Mouse (Mus musculus): Measurements from ENCODE around the gene Lypd8. TPM values are rescaled to one million over a fixed set of nuclear protein-coding genes. Genes with fewer than 3 reads are reported as not detected.

Lypd8 gene
- polyA plus RNA-seq, 1 experiment from 2014 or later = not detected

- WGBS = 91% methylated on average over 2 of the region's 2 CpGs
- Histone ChIP-seq H3K27ac (replicated peaks; ENCODE audit: low read depth, low read length) (no peak overlapping the region), H3K36me3 (ENCODE audit: control insufficient read depth, insufficient read depth, low read length) (no peaks in the 10 kb centered on the region), H3K4me3 (replicated peaks; ENCODE audit: low read depth, low read length) (no peak overlapping the region), H3K27me3 (ENCODE audit: control insufficient read depth, insufficient read depth, low read length) (no peaks in the 10 kb centered on the region), H3K9ac (replicated peaks; ENCODE audit: low read length) (no peak overlapping the region), H3K9me3 (ENCODE audit: control insufficient read depth, low read length) (no peaks in the 10 kb centered on the region), H3K4me1 (ENCODE audit: control insufficient read depth, insufficient read depth, low read length) (no peaks in the 10 kb centered on the region), H3K4me2 (ENCODE audit: low read length) (no peak overlapping the region)
- no peak for ATAC-seq (ENCODE audit: low FRiP score, low TSS enrichment)
- no peak for DNase-seq
Observed at GRCm38 (mm10) chr11:58377273-58377672, 1.6 kb upstream of the Lypd8 start.

- Histone ChIP-seq H3K36me3 (ENCODE audit: control insufficient read depth, insufficient read depth, low read length) (no peaks in the 10 kb centered on the region), H3K27me3 (ENCODE audit: control insufficient read depth, insufficient read depth, low read length) (no peaks in the 10 kb centered on the region), H3K4me1 (ENCODE audit: control insufficient read depth, insufficient read depth, low read length) (no peaks in the 10 kb centered on the region), H3K9me3 (ENCODE audit: control insufficient read depth, low read length) (no peaks in the 10 kb centered on the region), H3K4me2 (ENCODE audit: low read length) (no peak overlapping the region), H3K4me3 (replicated peaks; ENCODE audit: low read depth, low read length) (no peak overlapping the region), H3K9ac (replicated peaks; ENCODE audit: low read length) (no peak overlapping the region), H3K27ac (replicated peaks; ENCODE audit: low read depth, low read length) (no peak overlapping the region)
- 76% methylated on average over 1 of the region's 1 CpGs for WGBS
- DNase-seq = no peak
- ATAC-seq (ENCODE audit: low FRiP score, low TSS enrichment) = no peak
Observed at GRCm38 (mm10) chr11:58377686-58378085, 1.2 kb upstream of the Lypd8 start.

- Histone ChIP-seq H3K4me1 (ENCODE audit: control insufficient read depth, insufficient read depth, low read length) (no peaks in the 10 kb centered on the region), H3K36me3 (ENCODE audit: control insufficient read depth, insufficient read depth, low read length) (no peaks in the 10 kb centered on the region), H3K4me2 (ENCODE audit: low read length) (no peak overlapping the region), H3K27ac (replicated peaks; ENCODE audit: low read depth, low read length) (no peak overlapping the region), H3K9ac (replicated peaks; ENCODE audit: low read length) (no peak overlapping the region), H3K27me3 (ENCODE audit: control insufficient read depth, insufficient read depth, low read length) (no peaks in the 10 kb centered on the region), H3K9me3 (ENCODE audit: control insufficient read depth, low read length) (no peaks in the 10 kb centered on the region), H3K4me3 (replicated peaks; ENCODE audit: low read depth, low read length) (no peak overlapping the region)
- no peak for DNase-seq
- ATAC-seq (ENCODE audit: low FRiP score, low TSS enrichment) = no peak
- 100% methylated on average over 1 of the region's 1 CpGs for WGBS
Observed at GRCm38 (mm10) chr11:58379516-58379915, 673 bp downstream of the Lypd8 start.

- no peak overlapping the region for H3K4me3 ChIP-seq (replicated peaks; ENCODE audit: low read depth, low read length)
- H3K36me3 ChIP-seq (ENCODE audit: control insufficient read depth, insufficient read depth, low read length) = no peaks in the 10 kb centered on the region
- no peaks in the 10 kb centered on the region for H3K9me3 ChIP-seq (ENCODE audit: control insufficient read depth, low read length)
- no peak overlapping the region for H3K4me2 ChIP-seq (ENCODE audit: low read length)
- WGBS = 95% methylated on average over 6 of the region's 6 CpGs
- H3K9ac ChIP-seq (replicated peaks; ENCODE audit: low read length) = no peak overlapping the region
- no peaks in the 10 kb centered on the region for H3K27me3 ChIP-seq (ENCODE audit: control insufficient read depth, insufficient read depth, low read length)
- H3K27ac ChIP-seq (replicated peaks; ENCODE audit: low read depth, low read length) = no peak overlapping the region
- ATAC-seq (ENCODE audit: low FRiP score, low TSS enrichment) (no peak), DNase-seq (no peak)
- no peaks in the 10 kb centered on the region for H3K4me1 ChIP-seq (ENCODE audit: control insufficient read depth, insufficient read depth, low read length)
Observed at GRCm38 (mm10) chr11:58382471-58382870, 3.6 kb downstream of the Lypd8 start.

- Histone ChIP-seq H3K4me2 (ENCODE audit: low read length) (peak overlapping the region; percentile 31), H3K4me1 (ENCODE audit: control insufficient read depth, insufficient read depth, low read length) (peaks cover 15% of the 10 kb centered on the region), H3K27me3 (ENCODE audit: control insufficient read depth, insufficient read depth, low read length) (no peaks in the 10 kb centered on the region), H3K4me3 (replicated peaks; ENCODE audit: low read depth, low read length) (no peak overlapping the region), H3K36me3 (ENCODE audit: control insufficient read depth, insufficient read depth, low read length) (no peaks in the 10 kb centered on the region), H3K27ac (replicated peaks; ENCODE audit: low read depth, low read length) (peak overlapping the region; percentile 79), H3K9me3 (ENCODE audit: control insufficient read depth, low read length) (no peaks in the 10 kb centered on the region), H3K9ac (replicated peaks; ENCODE audit: low read length) (peak overlapping the region; percentile 21; the same call in 1 of the 2 replicates)
- ATAC-seq (ENCODE audit: low FRiP score, low TSS enrichment) (peak; percentile 58; the same call in 1 of the 2 replicates), DNase-seq (peak; percentile 78)
- 43% methylated on average over 6 of the region's 6 CpGs for WGBS
Observed at GRCm38 (mm10) chr11:58399985-58400645, 21.3 kb downstream of the Lypd8 start.

GRCm38 (mm10) chr11:58400655-58401054 lies 21.8 kb downstream of the Lypd8 start:
- ATAC-seq (ENCODE audit: low FRiP score, low TSS enrichment) = no peak
- Histone ChIP-seq H3K4me2 (ENCODE audit: low read length) (peak overlapping the region; percentile 31), H3K27ac (replicated peaks; ENCODE audit: low read depth, low read length) (peak overlapping the region; percentile 79), H3K9ac (replicated peaks; ENCODE audit: low read length) (peak overlapping the region; percentile 21; the same call in 1 of the 2 replicates), H3K4me1 (ENCODE audit: control insufficient read depth, insufficient read depth, low read length) (peaks cover 15% of the 10 kb centered on the region), H3K27me3 (ENCODE audit: control insufficient read depth, insufficient read depth, low read length) (no peaks in the 10 kb centered on the region), H3K4me3 (replicated peaks; ENCODE audit: low read depth, low read length) (no peak overlapping the region), H3K36me3 (ENCODE audit: control insufficient read depth, insufficient read depth, low read length) (no peaks in the 10 kb centered on the region), H3K9me3 (ENCODE audit: control insufficient read depth, low read length) (no peaks in the 10 kb centered on the region)
- peak; percentile 61 for DNase-seq
- 37% methylated on average over 5 of the region's 5 CpGs for WGBS

- DNase-seq (no peak), ATAC-seq (ENCODE audit: low FRiP score, low TSS enrichment) (no peak)
- Histone ChIP-seq H3K27me3 (ENCODE audit: control insufficient read depth, insufficient read depth, low read length) (no peaks in the 10 kb centered on the region), H3K9me3 (ENCODE audit: control insufficient read depth, low read length) (no peaks in the 10 kb centered on the region), H3K4me3 (replicated peaks; ENCODE audit: low read depth, low read length) (no peak overlapping the region), H3K27ac (replicated peaks; ENCODE audit: low read depth, low read length) (no peak overlapping the region), H3K36me3 (ENCODE audit: control insufficient read depth, insufficient read depth, low read length) (no peaks in the 10 kb centered on the region), H3K4me2 (ENCODE audit: low read length) (no peak overlapping the region), H3K9ac (replicated peaks; ENCODE audit: low read length) (no peak overlapping the region), H3K4me1 (ENCODE audit: control insufficient read depth, insufficient read depth, low read length) (no peaks in the 10 kb centered on the region)
- 87% methylated on average over 3 of the region's 3 CpGs for whole genome bisulfite sequencing
Observed at GRCm38 (mm10) chr11:58408066-58408465, 29.2 kb downstream of the Lypd8 start.

- no peak for DNase-seq
- no peaks in the 10 kb centered on the region for H3K9me3 ChIP-seq (ENCODE audit: control insufficient read depth, low read length)
Observed at GRCm38 (mm10) chr11:58418336-58418735, 39.5 kb downstream of the Lypd8 start.

GRCm38 (mm10) chr11:58420815-58421214 lies 42.0 kb downstream of the Lypd8 start, which contains the start of gene 1810065E05Rik:
1810065E05Rik (plus strand) TSS chr11:58421111.
- Histone ChIP-seq H3K9ac (replicated peaks; ENCODE audit: low read length) (no peak within 1 kb of the TSS), H3K27me3 (ENCODE audit: control insufficient read depth, insufficient read depth, low read length) (no peaks in the 10 kb centered on the region), H3K36me3 (ENCODE audit: control insufficient read depth, insufficient read depth, low read length) (no peaks in the 10 kb centered on the region), H3K27ac (replicated peaks; ENCODE audit: low read depth, low read length) (no peak within 1 kb of the TSS), H3K4me2 (ENCODE audit: low read length) (no peak within 1 kb of the TSS), H3K9me3 (ENCODE audit: control insufficient read depth, low read length) (no peaks in the 10 kb centered on the region), H3K4me3 (replicated peaks; ENCODE audit: low read depth, low read length) (no peak within 1 kb of the TSS), H3K4me1 (ENCODE audit: control insufficient read depth, insufficient read depth, low read length) (no peaks in the 10 kb centered on the region)
- ATAC-seq (ENCODE audit: low FRiP score, low TSS enrichment) (no peak), DNase-seq (no peak)
- 88% methylated on average over 1 of the region's 1 CpGs for WGBS

More at GRCm38 (mm10) chr11:58418336-58418735, 39.5 kb downstream of the Lypd8 start:
- Histone ChIP-seq H3K27ac (replicated peaks; ENCODE audit: low read depth, low read length) (no peak overlapping the region), H3K4me3 (replicated peaks; ENCODE audit: low read depth, low read length) (no peak overlapping the region), H3K4me2 (ENCODE audit: low read length) (no peak overlapping the region), H3K36me3 (ENCODE audit: control insufficient read depth, insufficient read depth, low read length) (no peaks in the 10 kb centered on the region), H3K4me1 (ENCODE audit: control insufficient read depth, insufficient read depth, low read length) (no peaks in the 10 kb centered on the region), H3K27me3 (ENCODE audit: control insufficient read depth, insufficient read depth, low read length) (no peaks in the 10 kb centered on the region), H3K9ac (replicated peaks; ENCODE audit: low read length) (no peak overlapping the region)
- ATAC-seq (ENCODE audit: low FRiP score, low TSS enrichment) = no peak
- 82% methylated on average over 3 of the region's 3 CpGs for WGBS
